Mouse (Mus musculus): ENCODE data around the gene Aspn.

The Aspn gene

GRCm38 (mm10) chr13:49544279-49544678 lies at the start of gene Aspn:
Gene Aspn, plus strand, starts transcription at chr13:49544443.
- DNase-seq (ENCODE audit: low spot score in 2 of 2), result no peak

- no peak for DNase-seq (ENCODE audit: low spot score in 2 of 2)
These were observed 39.7 kb upstream of the Aspn start, which contains the start of gene Ecm2 for GRCm38 (mm10) chr13:49504510-49504909. Gene Ecm2, plus strand, starts transcription at chr13:49504810.

GRCm38 (mm10) chr13:49505776-49506175 lies 38.5 kb upstream of the Aspn start:
- no peak for DNase-seq (ENCODE audit: low spot score in 2 of 2)

GRCm38 (mm10) chr13:49507176-49507575 lies 37.1 kb upstream of the Aspn start:
- no peak for DNase-seq (ENCODE audit: low spot score in 2 of 2)

- DNase-seq (ENCODE audit: low spot score in 2 of 2), result no peak
These were observed 25.5 kb upstream of the Aspn start for GRCm38 (mm10) chr13:49518761-49519160.

GRCm38 (mm10) chr13:49526235-49526634 lies 18.0 kb upstream of the Aspn start:
- no peak for DNase-seq (ENCODE audit: low spot score in 2 of 2)

- no peak for DNase-seq (ENCODE audit: low spot score in 2 of 2)
These were observed 13.6 kb upstream of the Aspn start for GRCm38 (mm10) chr13:49530636-49531035.

- no peak for DNase-seq (ENCODE audit: low spot score in 2 of 2)
These were observed 7.3 kb upstream of the Aspn start for GRCm38 (mm10) chr13:49536946-49537345.

- DNase-seq (ENCODE audit: low spot score in 2 of 2), result no peak
These were observed 5.5 kb upstream of the Aspn start for GRCm38 (mm10) chr13:49538693-49539092.

- DNase-seq (ENCODE audit: low spot score in 2 of 2), result no peak
These were observed 1.4 kb downstream of the Aspn start for GRCm38 (mm10) chr13:49545646-49546045.

- DNase-seq (ENCODE audit: low spot score in 2 of 2), result no peak
These were observed 2.3 kb downstream of the Aspn start for GRCm38 (mm10) chr13:49546517-49546916.

- DNase-seq (ENCODE audit: low spot score in 2 of 2), result no peak
These were observed 3.4 kb downstream of the Aspn start for GRCm38 (mm10) chr13:49547563-49548150.

- DNase-seq (ENCODE audit: low spot score in 2 of 2), result no peak
These were observed 5.4 kb downstream of the Aspn start for GRCm38 (mm10) chr13:49549616-49550015.

GRCm38 (mm10) chr13:49554519-49554918 lies 10.3 kb downstream of the Aspn start:
- no peak for DNase-seq (ENCODE audit: low spot score in 2 of 2)

GRCm38 (mm10) chr13:49556203-49556602 lies 12.0 kb downstream of the Aspn start:
- DNase-seq (ENCODE audit: low spot score in 2 of 2), result no peak

- no peak for DNase-seq (ENCODE audit: low spot score in 2 of 2)
These were observed 12.7 kb downstream of the Aspn start for GRCm38 (mm10) chr13:49556924-49557323.

GRCm38 (mm10) chr13:49559185-49559584 lies 14.9 kb downstream of the Aspn start:
- DNase-seq (ENCODE audit: low spot score in 2 of 2), result no peak

- no peak for DNase-seq (ENCODE audit: low spot score in 2 of 2)
These were observed 16.6 kb downstream of the Aspn start for GRCm38 (mm10) chr13:49560886-49561285.

GRCm38 (mm10) chr13:49564347-49564746 lies 20.1 kb downstream of the Aspn start:
- no peak for DNase-seq (ENCODE audit: low spot score in 2 of 2)

- no peak for DNase-seq (ENCODE audit: low spot score in 2 of 2)
These were observed 26.1 kb downstream of the Aspn start for GRCm38 (mm10) chr13:49570371-49570770.

- no peak for DNase-seq (ENCODE audit: low spot score in 2 of 2)
These were observed 27.2 kb downstream of the Aspn start for GRCm38 (mm10) chr13:49571418-49571817.

GRCm38 (mm10) chr13:49581541-49582530 lies 37.6 kb downstream of the Aspn start, which contains the start of gene Omd:
Gene Omd, plus strand, starts transcription at chr13:49582462.
- DNase-seq (ENCODE audit: low spot score in 2 of 2), result no peak

GRCm38 (mm10) chr13:49583859-49584258 lies 39.6 kb downstream of the Aspn start:
- DNase-seq (ENCODE audit: low spot score in 2 of 2), result no peak
